8 mouse cellular contexts compared by ENCODE assay signal in the genomic region with DNA sequence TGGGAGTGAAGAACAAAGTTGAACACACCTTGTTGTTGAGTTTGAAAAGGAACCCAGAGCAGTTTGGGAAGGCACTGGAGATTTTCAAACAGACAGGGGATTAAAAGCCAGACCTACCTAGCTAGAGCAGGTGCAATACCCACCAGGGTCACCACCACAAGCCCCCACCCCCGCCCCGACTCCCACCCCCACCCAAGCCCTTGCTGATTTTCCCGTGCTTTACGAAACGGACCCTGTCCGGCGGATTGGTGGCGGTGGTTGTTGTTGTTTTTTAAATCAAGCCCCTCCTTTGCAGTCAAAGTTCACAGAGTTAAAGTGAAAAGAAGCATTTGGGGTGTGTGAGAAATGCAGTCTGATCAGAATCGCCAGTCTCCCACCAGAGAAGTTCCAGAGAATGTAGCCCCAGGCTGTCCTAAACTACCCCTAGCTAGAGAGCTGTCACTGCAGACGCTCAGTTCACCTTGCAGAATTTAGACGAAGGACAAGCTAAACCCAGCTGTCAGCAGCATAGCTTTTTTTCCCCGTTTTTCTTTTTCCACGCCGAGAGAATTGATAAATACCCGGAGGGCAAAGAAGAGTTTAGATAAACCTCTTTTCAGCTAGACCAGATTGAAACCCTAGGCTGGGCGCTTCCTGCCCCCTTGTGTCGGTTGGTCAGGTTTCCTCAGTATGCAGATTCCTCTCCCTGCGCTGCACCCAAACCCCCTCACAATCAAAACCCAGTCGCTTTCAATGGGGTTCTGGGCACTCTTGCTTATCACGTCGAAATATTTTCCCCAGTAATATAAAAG. TPM values are rescaled to one million over a fixed set of nuclear protein-coding genes. Genes with fewer than 3 reads are reported as not detected.
DNase-seq lines count a peak whose midpoint lies in the region; ATAC-seq and TF ChIP-seq lines count a peak whose summit lies in the region.

No protein-coding gene starts in this region.

- 0 out of 2 replicates have a peak, but pooled peaks have one; percentile 32 for ATAC-seq in frontal cortex, adult (ENCODE audit: low TSS enrichment)
- ATAC-seq in forebrain, embryonic 16.5 days, result no peak
- ATAC-seq in kidney, embryonic 15.5 days (replicated peaks; ENCODE audit: low FRiP score), result no peak

- peak overlapping the region; percentile 46 to 75 for H3K4me3 ChIP-seq in ES-E14 (ENCODE audit: insufficient read depth in 1 of 2, low read depth in 1 of 2, low read length in 2 of 2, poor library complexity in 1 of 2, severe bottlenecking in 1 of 2)
- peak overlapping the region; percentile 50 for H3K4me3 ChIP-seq in forebrain, embryonic 16.5 days (replicated peaks; ENCODE audit: low read length)
- H3K4me3 ChIP-seq in kidney, embryonic 15.5 days (replicated peaks), result peak overlapping the region; percentile 59

- peak overlapping the region; percentile 100 for H3K4me2 ChIP-seq in forebrain, embryonic 16.5 days (ENCODE audit: low read length)
- peak overlapping the region; percentile 93 for H3K4me2 ChIP-seq in kidney, embryonic 15.5 days

- H3K9me3 ChIP-seq in ES-E14 (ENCODE audit: control insufficient read depth, insufficient read depth, low read depth, low read length), result no peaks in the 10 kb centered on the region
- H3K9me3 ChIP-seq in forebrain, embryonic 16.5 days (ENCODE audit: control insufficient read depth, low read length), result peaks cover 6% of the 10 kb centered on the region; the same call in 1 of the 2 replicates
- peaks cover 25% of the 10 kb centered on the region for H3K9me3 ChIP-seq in kidney, embryonic 15.5 days (replicated peaks)

- H3K4me1 ChIP-seq in ES-E14 (ENCODE audit: control insufficient read depth in 2 of 2, insufficient read depth in 2 of 2, low read length in 2 of 2, poor library complexity in 1 of 2), result no peaks in the 10 kb centered on the region
- peaks cover 25% of the 10 kb centered on the region for H3K4me1 ChIP-seq in forebrain, embryonic 16.5 days (replicated peaks; ENCODE audit: control insufficient read depth, insufficient read depth, low read length)
- peaks cover 24% of the 10 kb centered on the region for H3K4me1 ChIP-seq in kidney, embryonic 15.5 days

- no peak overlapping the region for H3K9ac ChIP-seq in ES-E14 (ENCODE audit: insufficient read depth, low read depth, low read length, poor library complexity, severe bottlenecking)
- no peak overlapping the region for H3K9ac ChIP-seq in forebrain, embryonic 16.5 days (replicated peaks; ENCODE audit: low read depth, low read length)
- H3K9ac ChIP-seq in kidney, embryonic 15.5 days, result peak overlapping the region; percentile 36; the same call in 1 of the 2 replicates

- under 1% methylated on average over 21 of the region's 21 CpGs for WGBS in forebrain, embryonic 16.5 days
- WGBS in kidney, embryonic 15.5 days, result 1% methylated on average over 21 of the region's 21 CpGs

- in situ Hi-C loops in ES-E14 (cut with MboI; ENCODE audit: low sequenced_read_pairs in 2 of 2, unreplicated experiment in 2 of 2), result no loop called here

- DNase-seq in frontal cortex, postnatal 25 days (ENCODE audit: low spot score in 2 of 2), result no peak
- DNase-seq in ES-E14 (ENCODE audit: low read depth, low spot score), result no peak
- peak; percentile 33 for DNase-seq in lung, postnatal 14 days
- peak; percentile 70 for DNase-seq in yolk sac, embryonic 10.5 days (ENCODE audit: low spot score)
- no peak for DNase-seq in thymus, adult 18-20 months

- H3K27me3 ChIP-seq in forebrain, embryonic 16.5 days (replicated peaks; ENCODE audit: control insufficient read depth, insufficient read depth, low read length), result peaks cover 10% of the 10 kb centered on the region; the same call in 1 of the 2 replicates
- H3K27me3 ChIP-seq in kidney, embryonic 15.5 days, result peaks cover 20% of the 10 kb centered on the region

- no peak overlapping the region for H3K27ac ChIP-seq in ES-E14 (ENCODE audit: insufficient read depth, low read depth, low read length, poor library complexity, severe bottlenecking)
- H3K27ac ChIP-seq in forebrain, embryonic 16.5 days (ENCODE audit: low read length), result no peak overlapping the region
- peak overlapping the region; percentile 90 for H3K27ac ChIP-seq in kidney, embryonic 15.5 days

- H3K36me3 ChIP-seq in ES-E14 (ENCODE audit: control insufficient read depth, insufficient read depth, low read length, poor library complexity, severe bottlenecking), result peaks cover 6% of the 10 kb centered on the region; the same call in 1 of the 2 replicates
- H3K36me3 ChIP-seq in forebrain, embryonic 16.5 days (ENCODE audit: control insufficient read depth, insufficient read depth), result no peaks in the 10 kb centered on the region
- H3K36me3 ChIP-seq in kidney, embryonic 15.5 days, result peaks cover 27% of the 10 kb centered on the region

TF ChIP-seq in ES-E14, 5 proteins besides CTCF, POLR2A, EP300 and RAD21:
- TF ChIP-seq ZC3H11A (IDR thresholded peaks at IDR 0.05; ENCODE audit: borderline replicate concordance, low read depth, low read length), result no peak
- TF ChIP-seq ZNF384 (IDR thresholded peaks at IDR 0.05; ENCODE audit: low read depth, low read length), result no peak
- TF ChIP-seq MAFK (IDR thresholded peaks at IDR 0.05; ENCODE audit: insufficient read depth, low read depth, low read length), result no peak
- no peak for TF ChIP-seq HCFC1 (IDR thresholded peaks at IDR 0.05; ENCODE audit: borderline replicate concordance, insufficient read depth, low read length)
- TF ChIP-seq CHD2 (IDR thresholded peaks at IDR 0.05; ENCODE audit: low read depth, low read length), result no peak

RNA-seq across cellular contexts. Expression of a gene that starts 0.8 kb away (rescaled TPM):
- 7.9 and 21.1 TPM in 2 replicates for total RNA-seq in ES-E14 (2012; rRNA removed)
- polyA plus RNA-seq in forebrain, embryonic 16.5 days (2015; fragmentation: Nextera tagmentation; extraction: Ambion mirVana), result 1.2 and 1.5 TPM in 2 replicates
- 14.2 and 15.9 TPM in 2 replicates for polyA plus RNA-seq in kidney, embryonic 15.5 days (2015; fragmentation: Nextera tagmentation; extraction: Ambion mirVana)

Comparison
In these comparisons a context has a peak if more than half of its experiments do, and no peak if none do; other contexts are left out.
1. DNase-seq: peak in lung, postnatal 14 days (single experiment) and yolk sac, embryonic 10.5 days (single experiment); none in frontal cortex, postnatal 25 days (0 of 2), ES-E14 (single experiment) and thymus, adult 18-20 months (0 of 2).
2. Peak in every context shown above with its lines, with median percentiles within 50 percentile points of each other: H3K4me3 ChIP-seq.